Mouse (Mus musculus) embryonic fibroblast, embryonic 13.5 days (primary cell): Measurements from ENCODE around the gene Polr1b.

Experiments
- CTCF ChIP-seq: IDR thresholded peaks from 2 replicates; pipeline ENCODE4 v1.5.1; 2011; ENCODE audit warnings: mild to moderate bottlenecking, control low read depth, low read length, moderate library complexity, borderline replicate concordance; ENCODE audit not compliant: insufficient read depth
- POLR2A ChIP-seq: IDR thresholded peaks from 2 replicates; pipeline ENCODE4 v1.6.1; 2011; ENCODE audit warnings: low read depth, mild to moderate bottlenecking, control low read depth, low read length, moderate library complexity

GRCm38 (mm10) chr2:129065437-129066282, 35.1 kb upstream of the Polr1b start, which contains the start of gene Ttl:
- TF ChIP-seq CTCF (no peak), POLR2A (peak; percentile 71)
